Mouse (Mus musculus) frontal cortex, adult (tissue): ENCODE results near the gene Bcar1.

Source experiments
- ATAC-seq: cut with Nextera tagmentation; 2 replicates; pipeline ENCODE4 v1.9.2; 2017; ENCODE audit warnings: mild to moderate bottlenecking, moderate library complexity, mixed read lengths; ENCODE audit not compliant: low TSS enrichment

Bcar1 gene

DNA sequence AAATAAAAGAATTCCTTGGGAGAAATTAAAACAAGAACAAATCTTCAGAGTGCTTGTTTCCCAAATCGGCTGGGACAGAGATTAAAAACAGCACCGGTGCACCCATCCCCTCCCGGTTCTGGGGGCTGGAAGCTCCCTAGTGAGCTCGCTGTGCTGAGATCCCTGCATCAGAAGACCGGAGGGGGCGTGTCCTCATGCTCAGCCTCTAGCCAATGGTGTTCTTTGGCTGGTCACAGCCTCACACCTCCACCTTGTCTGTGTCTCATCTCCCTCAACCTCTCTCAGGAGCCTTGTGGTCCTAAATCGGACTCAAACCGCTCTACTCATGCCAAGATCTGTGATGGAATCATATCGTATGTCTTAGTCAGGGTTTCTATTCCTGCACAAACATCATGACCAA, 61.1 kb downstream of the Bcar1 start:
- ATAC-seq, result no peak

DNA sequence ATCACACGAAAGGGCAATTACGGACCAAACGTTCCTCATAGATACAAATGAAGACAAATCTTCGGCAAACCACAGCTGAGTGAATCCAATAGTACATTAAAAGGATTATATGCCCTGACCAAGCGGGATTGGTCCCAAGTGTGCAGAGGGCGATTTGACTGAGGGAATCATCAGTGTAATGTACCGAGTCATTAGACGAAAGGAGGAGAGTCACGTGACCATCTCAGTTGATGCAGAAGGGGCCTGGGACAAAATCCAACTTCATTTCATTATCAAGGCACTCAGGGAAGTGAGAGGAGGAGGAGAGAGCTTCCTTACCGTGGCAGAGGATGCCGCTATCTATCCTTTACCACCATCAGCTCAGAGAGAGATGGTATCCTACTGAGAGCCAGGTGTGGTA, 62.5 kb downstream of the Bcar1 start:
- ATAC-seq, result no peak

DNA sequence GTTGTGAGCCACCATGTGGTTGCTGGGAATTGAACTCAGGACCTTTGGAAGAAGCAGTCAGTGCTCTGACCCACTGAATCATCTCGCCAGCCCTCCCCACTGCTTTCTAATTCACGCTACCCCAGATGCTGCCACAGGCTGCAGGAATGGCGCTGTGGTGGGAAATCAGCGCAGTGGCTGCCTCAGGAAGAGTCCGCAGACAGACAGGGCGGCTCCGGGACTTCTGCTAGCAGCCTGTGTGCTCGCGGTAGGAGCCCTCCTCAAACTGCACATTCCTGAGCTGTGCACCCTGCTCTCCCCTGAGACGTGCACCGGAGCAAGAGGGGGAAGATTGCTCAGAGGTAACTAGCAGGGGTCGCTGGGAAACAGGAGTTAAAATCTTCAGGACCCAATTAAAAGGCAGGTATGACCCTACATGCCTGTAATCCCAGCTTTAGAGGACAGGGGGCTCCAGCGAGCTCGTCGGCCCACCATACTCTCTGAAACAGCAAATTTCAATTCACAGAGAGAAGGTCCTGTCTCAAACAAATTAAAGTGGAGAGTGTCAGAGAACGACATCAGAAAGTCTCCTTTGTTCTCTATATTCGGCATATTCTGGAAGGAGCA, 63.1 kb downstream of the Bcar1 start:
- ATAC-seq, result no peak

- peak; percentile 86 for ATAC-seq
Observed at GRCm38 (mm10) chr8:111678848-111679247, 64.8 kb downstream of the Bcar1 start.

- ATAC-seq, result peak; percentile 58; the same call in 1 of the 2 replicates
Observed at GRCm38 (mm10) chr8:111678111-111678510, 65.5 kb downstream of the Bcar1 start.

DNA sequence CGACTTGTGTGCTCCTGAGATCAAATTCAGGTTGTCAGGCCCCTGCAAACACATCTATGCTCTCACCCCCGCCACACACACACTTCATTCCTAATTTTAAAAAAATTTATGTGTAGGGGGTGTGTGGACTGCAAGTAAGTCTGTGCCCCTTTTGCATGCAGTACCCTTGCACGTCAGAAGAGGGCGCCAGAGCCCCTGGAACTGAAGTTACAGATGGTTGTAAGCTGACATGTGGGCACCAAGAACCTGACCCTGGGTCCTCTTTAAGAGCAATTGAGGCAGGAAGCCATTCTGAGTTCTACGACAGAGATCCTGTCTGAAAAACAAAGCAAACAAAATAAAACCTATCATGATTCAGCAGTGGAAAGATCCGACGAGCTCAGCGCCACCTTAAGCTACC, 67.4 kb downstream of the Bcar1 start:
- no peak for ATAC-seq

DNA sequence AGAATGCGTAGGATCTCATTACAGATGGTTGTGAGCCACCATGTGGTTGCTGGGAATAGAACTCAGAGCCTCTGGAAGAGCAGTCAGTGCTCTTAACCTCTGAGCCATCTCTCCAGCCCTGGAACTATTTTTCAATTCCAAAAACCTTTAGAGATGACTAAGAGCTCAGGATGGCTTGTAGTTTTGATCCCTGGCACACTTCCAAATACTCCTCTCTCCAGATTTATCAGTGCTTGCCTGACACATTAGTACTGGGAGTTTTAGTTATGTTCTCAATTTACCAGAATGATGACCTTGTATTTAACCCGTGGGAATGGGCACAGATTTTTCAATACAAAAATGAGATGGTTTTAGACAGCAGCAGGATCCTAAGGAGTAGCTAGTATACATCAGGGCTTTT, 76.9 kb downstream of the Bcar1 start:
- no peak for ATAC-seq

- peak; percentile 73 for ATAC-seq
Observed at GRCm38 (mm10) chr8:111662473-111662872, 81.1 kb downstream of the Bcar1 start.
